Mouse (Mus musculus): Measurements from ENCODE around the gene Ssbp4.

DNA sequence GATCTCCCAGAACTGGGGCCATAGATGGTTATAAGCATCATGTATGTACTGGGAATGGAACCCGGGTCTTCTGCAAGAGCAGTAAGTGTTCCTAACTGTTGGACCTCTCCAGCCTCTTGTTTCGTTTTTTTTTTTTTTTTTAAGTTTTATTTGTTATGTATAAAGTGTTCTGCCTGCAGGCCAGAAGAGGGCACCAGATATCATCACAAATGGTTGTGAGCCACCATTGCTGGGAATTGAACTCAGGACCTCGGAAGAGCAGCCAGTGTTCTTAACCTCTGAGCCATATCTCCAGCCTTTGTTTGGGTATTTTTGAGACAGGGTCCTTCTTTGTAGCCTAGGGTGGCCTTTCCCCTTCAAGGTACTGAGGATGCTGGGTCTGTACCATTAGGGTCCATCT lies 49.7 kb downstream of the Ssbp4 start:
- TF ChIP-seq POLR2A (IDR thresholded peaks at IDR 0.05; ENCODE audit: insufficient read length, low read depth) (no peak), USF1 (IDR thresholded peaks at IDR 0.05; ENCODE audit: low read depth) (no peak), E2F4 (IDR thresholded peaks at IDR 0.05; ENCODE audit: insufficient read depth) (no peak), TCF12 (IDR thresholded peaks at IDR 0.05; ENCODE audit: insufficient read depth, poor library complexity, severe bottlenecking) (no peak), MAX (IDR thresholded peaks at IDR 0.05; ENCODE audit: low read depth) (no peak), CEBPB (IDR thresholded peaks at IDR 0.05; ENCODE audit: insufficient read depth, poor library complexity, severe bottlenecking) (no peak), POLR2AphosphoS2 (IDR thresholded peaks at IDR 0.05; ENCODE audit: insufficient read length, low read depth) (no peak)

Data from myocyte (in vitro differentiated cells).